Mouse (Mus musculus) Muller cell, postnatal 12 days (primary cell): ENCODE measurements around the gene Zdhhc19.
A peak's percentile ranks its signal among the peaks of the same experiment; 100 is the strongest.

Experiments
- DNase-seq: peaks from one replicate; pipeline ENCODE4 v3.0.0-alpha.2; 2015; ENCODE audit errors: inconsistent ontology term

The Zdhhc19 gene

DNA sequence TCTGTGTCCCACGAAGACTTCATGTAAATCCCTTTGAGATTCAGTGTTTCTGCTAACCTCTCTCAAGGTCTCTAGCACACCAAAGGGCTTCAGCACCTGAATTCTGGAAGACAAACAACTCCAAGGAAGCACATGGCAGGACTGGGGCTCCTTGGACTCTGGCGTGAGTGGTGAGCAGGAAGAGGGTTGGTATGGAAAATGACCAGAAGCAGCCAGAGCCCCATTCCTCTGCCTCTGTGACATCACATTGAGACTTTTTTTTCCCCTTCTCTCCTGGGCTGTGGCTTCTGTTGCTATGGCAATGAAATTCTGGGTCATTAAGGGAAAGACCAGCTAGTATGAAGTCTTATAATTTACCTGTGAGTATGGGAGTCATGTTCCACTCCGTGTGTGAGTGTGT is at the start of gene Zdhhc19:
Gene Zdhhc19 (plus strand): TSS at position 301 of the 400 bp plus-strand sequence.
- no peak for DNase-seq

- no peak for DNase-seq
These were observed 49.4 kb upstream of the Zdhhc19 start for GRCm38 (mm10) chr16:32446563-32447138.

GRCm38 (mm10) chr16:32449665-32450064 is 46.4 kb upstream of the Zdhhc19 start:
- DNase-seq, result no peak

DNA sequence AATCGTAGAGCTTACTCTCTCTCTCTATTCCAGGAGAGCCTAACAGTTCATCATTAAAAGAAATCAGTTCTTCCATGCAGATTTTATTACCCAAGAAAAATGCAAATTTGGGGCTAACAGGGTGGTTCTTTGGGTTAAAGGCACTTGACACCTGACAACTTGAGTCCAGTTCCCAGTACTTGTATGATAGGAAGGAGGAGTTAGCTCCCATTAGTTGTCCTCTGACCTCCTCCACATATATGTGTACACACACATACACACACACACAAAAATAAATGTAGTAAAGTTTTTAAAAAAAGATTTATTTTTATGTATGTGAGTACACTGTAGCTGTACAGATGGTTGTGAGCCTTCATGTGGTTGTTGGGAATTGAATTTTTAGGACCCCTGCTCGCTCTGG is 45.9 kb upstream of the Zdhhc19 start:
- DNase-seq, result no peak

- no peak for DNase-seq
These were observed 43.0 kb upstream of the Zdhhc19 start for GRCm38 (mm10) chr16:32453102-32453501.

GRCm38 (mm10) chr16:32454646-32455045 is 41.4 kb upstream of the Zdhhc19 start:
- no peak for DNase-seq

GRCm38 (mm10) chr16:32456086-32456485 is 40.0 kb upstream of the Zdhhc19 start:
- no peak for DNase-seq

- no peak for DNase-seq
These were observed 39.3 kb upstream of the Zdhhc19 start for GRCm38 (mm10) chr16:32456761-32457160.

DNA sequence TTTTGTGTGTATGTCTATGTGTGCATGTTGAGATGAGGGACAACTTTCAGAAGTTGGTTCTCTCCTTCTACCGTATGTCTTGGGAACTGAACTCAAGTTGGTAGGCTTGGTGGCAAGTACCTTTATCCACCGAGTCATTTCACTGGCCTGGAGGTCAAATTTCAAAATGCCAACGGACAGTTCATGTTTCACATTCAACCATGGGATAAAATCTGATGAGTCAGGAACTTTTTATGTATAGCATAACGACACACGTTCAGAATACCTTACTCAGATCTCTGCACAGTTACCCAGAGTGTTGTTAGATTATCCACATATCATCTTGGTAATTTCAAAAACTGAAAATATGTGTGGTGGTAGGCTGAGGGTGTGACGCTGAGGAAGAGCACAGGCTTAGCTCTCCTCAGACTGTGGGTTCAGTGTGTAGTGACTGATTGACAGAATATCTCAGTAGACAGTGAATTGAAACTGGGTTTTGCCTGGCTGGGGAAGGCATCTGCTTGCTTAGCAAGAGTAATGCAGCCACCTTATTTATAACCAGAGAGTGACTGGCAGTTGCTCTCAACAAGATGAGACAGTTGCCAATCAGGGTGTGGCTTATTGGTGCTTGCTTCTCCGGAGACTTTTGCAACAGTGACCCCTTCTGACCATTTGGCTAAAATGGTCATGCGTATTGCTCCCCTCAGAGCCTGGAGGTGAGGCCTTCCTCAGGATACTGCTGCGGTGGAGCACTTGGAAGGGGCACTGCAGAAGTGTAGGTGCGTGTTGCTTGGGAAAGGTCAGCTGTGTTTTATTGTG is 38.3 kb upstream of the Zdhhc19 start:
- DNase-seq, result peak; percentile 34

DNA sequence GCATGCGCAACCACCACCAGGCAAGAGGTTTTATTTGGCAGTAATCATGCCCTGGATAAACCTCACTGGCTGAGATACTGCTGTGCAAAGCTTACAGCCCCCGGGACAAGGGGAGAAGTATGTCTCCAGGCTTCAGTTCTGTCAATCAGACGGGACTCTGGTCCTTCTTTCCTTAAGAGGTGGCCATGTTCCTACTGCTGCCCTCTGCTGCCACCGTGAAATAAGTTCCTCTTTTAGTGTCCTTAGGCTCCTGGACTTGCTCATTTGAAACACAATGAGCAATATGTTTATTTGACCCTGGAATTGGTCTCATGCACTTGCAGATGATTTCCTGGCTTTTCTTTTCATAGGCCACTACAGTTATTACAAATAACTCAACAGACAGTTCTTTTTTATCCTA is 35.5 kb upstream of the Zdhhc19 start:
- no peak for DNase-seq

DNA sequence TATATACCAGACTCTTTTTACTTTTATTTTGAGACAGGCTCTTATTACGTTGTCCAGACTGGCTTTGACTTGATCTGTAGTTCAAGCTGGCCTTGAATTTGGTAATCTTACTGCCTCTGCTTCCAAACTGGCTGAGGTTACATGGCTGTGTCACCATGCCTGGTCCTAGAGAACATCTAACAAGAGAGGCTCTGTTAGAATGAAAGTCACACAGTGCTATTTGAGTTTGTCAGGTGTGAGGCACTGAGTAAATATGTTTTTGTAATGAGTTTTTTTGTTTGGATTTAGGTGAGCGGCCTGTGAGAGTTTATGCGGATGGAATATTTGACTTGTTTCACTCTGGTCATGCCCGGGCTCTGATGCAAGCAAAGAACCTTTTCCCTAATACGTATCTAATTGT is 34.4 kb upstream of the Zdhhc19 start:
- no peak for DNase-seq

DNA sequence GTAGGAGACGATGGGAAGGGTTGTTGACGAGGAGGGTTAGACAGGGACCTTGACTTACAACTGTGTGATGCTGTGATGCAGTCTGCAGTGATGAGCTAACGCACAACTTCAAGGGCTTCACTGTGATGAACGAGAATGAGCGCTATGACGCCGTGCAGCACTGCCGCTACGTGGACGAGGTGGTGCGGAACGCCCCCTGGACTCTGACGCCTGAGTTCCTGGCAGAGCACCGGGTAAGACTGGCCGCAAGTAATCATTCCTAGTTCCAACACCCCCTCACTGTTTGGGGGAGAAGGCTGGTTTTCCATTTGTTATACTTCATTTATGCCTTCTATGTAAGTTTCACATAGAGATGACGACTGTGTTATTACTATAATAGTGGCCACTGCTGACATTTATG is 33.1 kb upstream of the Zdhhc19 start:
- no peak for DNase-seq

- no peak for DNase-seq
These were observed 32.6 kb upstream of the Zdhhc19 start for GRCm38 (mm10) chr16:32463426-32463825.

DNA sequence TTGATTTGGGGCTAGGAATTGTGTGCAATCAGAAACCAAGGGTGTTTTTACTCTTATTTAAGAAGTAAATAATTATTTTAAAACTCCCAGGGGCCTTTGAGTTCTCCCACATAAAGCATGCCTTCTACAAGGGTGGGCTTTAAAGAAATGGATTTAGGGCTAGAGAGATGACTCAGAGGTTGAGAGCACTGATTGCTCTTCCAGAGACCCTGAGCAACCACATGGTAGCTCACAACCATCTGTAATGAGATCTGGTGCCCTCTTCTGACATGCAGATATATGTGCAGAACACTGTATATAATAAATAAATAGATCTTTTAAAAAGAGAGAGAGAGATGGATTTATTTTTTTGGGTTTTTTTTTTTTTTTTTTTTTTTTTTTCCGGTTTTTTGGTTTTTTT is 31.2 kb upstream of the Zdhhc19 start:
- no peak for DNase-seq

DNA sequence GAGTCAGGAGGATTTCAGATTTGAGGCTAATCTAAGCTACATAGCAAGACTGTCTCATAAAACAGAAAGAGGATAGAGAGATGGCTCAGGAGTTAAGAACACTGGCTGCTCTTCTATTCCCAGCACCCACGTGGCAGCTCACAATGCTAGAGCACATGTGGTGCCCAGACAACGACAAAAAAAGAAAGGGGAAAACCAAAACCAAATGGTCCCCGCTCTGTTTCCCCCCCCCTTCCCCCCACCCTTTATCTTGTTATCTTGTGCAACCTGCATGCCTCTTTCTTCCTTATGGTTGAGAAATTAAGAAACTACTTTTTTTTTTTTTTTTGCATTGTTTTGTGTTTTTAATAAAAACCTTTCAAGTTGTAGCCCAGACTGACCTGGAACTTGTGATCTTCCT is 27.6 kb upstream of the Zdhhc19 start:
- no peak for DNase-seq

- DNase-seq, result no peak
These were observed 26.5 kb upstream of the Zdhhc19 start for GRCm38 (mm10) chr16:32469404-32470105.

DNA sequence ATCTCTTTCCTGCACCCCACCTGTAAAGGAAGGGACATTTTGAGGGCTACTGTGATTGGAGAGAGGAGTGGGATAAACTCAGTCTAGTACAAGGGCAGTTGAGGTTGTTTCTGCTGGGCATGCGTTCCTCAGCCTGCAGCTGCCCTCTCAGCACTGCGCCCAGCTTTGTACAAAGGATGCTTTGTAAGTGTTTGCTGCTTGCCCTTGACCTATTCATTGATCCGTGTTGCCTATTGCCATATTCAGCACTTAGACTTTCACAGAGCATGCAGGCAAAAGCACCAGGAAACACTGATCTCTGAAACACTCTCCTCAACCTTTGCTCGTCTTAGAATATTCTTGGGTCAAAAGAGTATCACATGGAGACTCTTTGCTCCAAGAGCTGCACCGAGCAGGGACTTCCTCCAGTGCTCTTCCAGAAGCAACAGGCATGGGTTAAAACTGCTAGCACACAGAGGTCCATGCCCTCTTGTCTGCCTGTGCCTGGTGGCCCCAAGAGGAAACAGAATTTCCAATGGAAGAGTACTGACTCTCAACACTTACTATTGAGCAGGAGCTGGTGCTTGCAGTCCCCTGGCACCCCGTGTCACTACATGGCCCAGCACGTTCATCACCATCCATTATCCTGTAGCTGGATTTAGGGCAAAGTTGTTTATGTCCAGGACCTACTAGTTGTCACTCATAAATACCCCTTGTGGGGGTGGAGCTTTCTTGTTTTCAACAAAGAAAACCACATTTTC is 23.6 kb upstream of the Zdhhc19 start:
- peak; percentile 22 for DNase-seq

DNA sequence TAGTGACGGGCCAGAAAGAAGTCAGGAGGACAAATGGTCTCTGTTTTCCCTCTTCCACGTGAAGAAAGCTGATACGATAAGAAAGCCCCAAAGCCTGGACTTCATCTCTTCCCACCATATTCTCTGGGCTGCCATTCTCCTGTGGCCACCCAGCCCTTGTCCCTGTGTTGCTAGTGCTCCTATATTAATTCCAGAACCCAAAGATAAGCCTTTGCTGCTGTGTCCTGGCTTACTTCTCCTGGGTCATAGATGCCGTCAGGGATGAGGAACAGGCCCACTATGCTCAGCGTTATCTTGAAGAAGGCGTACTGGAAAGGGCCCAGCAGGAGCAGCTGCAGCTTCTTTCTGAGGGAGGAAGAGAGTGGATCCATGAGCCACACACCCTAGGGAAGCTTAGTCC is 18.8 kb upstream of the Zdhhc19 start:
- DNase-seq, result no peak

- no peak for DNase-seq
These were observed 16.6 kb upstream of the Zdhhc19 start for GRCm38 (mm10) chr16:32479415-32479814.

DNA sequence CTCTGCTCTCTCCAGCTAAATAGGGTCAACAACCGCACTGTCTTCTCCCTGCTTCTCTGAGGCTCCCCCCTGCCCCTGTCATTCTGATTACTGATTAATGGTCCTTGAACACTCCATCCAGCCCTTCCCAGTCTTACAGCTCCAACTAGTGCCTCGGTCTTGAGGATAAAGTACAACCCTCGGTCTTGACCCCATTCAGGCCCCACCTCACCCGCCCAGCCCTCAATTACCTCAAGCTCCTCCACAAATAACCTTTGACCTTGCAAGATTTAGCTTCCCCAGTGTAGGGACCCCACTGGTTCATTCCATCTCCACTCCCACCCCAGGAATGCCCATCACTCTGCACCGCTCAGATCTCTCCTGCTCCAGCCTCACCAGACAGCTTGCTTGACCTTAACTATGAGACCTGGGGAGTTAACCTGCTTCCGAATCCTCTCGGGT is 11.6 kb upstream of the Zdhhc19 start:
- DNase-seq, result no peak

- no peak for DNase-seq
These were observed 10.9 kb upstream of the Zdhhc19 start for GRCm38 (mm10) chr16:32485209-32485608.

- DNase-seq, result no peak
These were observed 10.0 kb upstream of the Zdhhc19 start for GRCm38 (mm10) chr16:32486046-32486445.
